Mouse (Mus musculus) ovary, postnatal 36 days (tissue): ENCODE measurements around the gene Zfp105.

Source experiments
- DNase-seq: peaks from one replicate; pipeline ENCODE4 v3.0.0; 2022; ENCODE audit warnings: low spot score, mixed read lengths

The Zfp105 gene

DNA sequence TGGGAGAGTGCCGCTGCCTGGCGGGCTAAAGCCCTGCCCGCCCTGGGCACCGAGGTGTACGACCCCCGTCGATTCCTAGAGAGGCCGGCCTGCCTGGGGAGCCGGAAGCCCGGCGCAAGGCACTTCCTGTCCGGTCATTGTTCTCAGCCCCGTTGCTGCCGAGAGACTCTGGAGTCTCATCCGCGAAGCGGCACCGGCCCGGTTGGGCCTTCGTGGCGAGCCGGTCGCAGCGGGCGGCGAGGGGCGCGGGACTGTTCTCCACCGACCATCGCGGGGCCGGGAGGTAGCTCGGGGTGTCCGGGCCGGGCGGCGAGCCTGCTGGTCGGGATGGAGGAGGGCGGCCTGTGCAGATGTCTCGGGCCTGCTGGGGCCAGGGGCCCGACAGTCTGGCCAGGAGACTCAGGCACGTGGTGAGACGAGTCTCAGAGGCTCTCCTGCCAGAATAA, at the start of gene Zfp105:
Zfp105 (plus strand) TSS at position 137 of the 446 bp plus-strand sequence.
- peak; percentile 79 for DNase-seq

DNA sequence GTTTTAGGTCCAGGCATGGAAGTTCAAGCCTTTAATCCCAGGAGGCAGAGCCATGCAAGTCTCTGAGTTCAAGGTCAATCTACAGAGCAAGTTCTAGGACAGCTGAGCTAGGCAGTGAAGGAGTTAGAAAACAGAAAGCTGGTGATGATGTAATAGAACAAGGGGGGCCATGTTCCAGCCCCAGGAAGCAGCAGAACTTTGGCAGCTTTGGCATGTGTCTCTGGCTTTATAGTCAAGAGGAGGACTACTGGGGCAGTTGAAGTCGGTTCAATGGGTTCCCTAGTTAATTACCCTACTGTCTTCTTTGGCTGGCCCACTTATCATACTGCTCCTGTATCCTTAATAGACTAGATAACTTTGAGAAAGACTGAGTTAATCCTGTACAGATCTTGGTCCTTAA, 48.2 kb upstream of the Zfp105 start:
- no peak for DNase-seq

DNA sequence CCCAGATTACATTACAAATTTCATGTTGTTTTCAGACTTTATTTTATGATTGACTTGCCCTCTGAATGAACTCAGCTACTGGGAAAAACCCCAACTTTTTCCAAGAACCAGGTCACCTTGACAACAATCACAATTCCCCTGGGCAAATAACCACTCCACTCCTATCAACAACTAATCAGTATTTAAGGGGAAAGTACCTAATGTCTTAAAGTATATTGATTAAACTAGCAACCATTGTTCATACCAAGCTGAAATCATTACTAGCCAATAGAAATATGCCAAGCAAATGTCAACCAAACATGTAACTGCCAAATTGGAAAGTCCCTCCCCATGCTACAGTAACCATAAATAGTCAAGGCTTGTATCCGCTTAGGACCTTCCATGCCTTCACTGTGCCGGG, 47.7 kb upstream of the Zfp105 start:
- DNase-seq = no peak

DNA sequence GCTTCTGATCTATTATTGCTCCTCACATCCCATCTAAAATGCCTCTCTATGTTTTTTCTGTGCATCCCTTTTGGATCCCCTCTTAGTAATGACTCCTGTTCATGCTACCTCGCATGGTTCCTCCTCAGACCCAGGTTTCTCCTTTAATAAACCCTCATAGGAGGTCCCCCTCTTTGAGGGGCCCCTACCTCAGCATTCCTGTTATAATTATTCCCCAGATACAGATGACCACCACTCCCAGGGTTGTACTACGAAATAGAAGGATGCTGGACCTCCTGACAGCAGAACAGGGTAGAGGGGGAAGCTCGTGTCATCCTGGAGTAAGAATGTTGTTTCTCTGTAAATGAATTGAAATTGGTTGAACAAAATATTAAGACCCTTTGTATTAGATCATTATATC, 37.5 kb upstream of the Zfp105 start, which contains the start of gene Zkscan7:
Zkscan7 (plus strand) TSS at position 301 of the 400 bp plus-strand sequence.
- no peak for DNase-seq

DNA sequence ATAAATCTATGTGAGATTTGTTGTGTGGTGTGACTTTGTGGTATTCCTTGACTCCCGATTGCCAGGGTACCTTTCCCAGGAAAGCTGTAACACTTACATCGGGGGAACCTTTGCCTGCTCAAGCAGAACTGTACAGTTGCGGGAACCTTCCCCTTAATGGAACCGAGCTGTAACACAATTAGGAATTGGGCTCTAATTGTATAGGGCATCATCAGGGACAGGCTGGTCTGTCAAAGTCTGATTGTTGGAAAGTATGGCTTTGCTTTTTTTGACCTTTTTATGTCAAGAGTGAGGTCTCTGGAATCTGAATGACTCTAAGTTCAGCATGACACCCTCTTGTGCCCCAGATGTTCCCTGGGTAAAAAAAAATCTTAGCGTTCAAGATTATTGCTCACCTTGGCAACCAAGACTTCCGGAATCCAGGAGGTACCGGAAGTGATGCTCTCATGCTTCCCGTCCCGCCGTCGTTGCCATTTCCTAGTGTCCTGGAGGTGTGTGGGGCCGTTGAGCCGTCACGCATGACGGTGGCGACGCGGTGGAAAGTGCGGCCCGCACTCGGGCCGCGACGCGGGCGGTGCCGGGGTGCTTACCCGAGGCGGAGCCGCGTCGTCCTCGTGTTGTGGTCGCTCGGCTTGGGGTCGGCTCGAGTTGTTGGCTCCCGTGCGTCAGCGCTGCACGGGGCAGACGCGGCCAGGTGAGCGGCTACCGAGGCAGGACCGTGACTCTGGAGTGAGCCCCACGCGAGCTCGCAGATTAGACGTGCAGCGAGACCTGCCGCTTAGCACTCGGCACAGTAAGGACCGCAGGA, 36.3 kb upstream of the Zfp105 start:
- peak; percentile 51 for DNase-seq

DNA sequence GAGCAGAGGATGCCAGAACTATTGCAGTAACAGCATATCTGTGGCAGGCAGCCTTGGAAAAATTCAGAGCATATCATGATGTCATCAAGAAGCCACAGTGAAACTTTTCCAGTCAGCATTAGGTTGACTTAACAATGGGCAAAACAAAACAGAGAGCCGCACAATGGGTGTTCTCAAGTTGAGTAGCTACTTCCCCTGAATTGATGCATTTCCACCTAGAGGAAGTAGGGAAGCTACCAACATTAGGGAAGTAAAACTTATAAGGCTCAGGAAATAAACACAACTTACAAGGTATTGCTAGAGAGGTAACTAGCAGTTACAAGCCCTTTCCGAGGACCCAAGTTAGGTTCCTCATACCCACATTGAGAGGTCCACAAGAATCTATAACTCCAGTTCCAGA, 21.8 kb upstream of the Zfp105 start:
- no peak for DNase-seq

DNA sequence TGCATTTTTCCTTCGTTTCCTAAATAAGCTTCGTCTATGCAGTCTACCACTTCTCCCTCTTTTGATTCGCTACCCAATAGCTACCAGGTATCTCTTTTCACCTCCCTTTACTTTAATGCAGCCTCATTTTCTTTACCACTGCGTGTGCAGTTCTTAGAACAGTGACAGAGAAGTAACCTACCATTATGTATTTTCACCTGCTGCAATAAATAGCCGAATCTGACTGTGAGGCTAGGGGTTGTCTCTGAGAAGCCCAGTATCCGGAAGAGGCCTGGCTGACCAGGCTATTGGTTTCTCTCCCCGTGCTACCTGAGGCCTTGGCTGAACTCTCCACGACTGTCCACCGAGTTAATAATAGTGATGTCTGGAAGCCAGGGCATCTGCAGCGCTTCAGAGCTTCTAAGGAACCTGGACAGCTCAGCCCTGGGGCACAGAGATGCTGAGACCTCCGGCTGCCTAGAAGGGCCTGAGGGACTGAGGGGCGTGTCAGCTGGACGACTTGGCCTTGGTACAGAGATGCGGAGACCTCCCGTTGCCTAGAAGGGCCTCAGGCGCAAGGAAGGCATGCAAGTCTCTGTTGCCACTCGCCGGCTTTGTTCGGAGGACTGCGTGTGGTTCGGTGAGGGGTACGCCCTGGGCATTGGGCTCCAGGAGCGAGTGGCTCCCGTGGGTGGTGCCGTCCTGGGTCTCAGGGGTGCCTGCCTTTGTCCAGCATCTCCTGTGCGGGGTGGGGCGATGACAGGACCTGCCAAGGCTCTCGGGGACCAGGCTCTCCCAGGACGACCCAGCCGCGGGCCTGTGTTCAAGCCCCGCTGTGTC, 19.9 kb upstream of the Zfp105 start:
- peak; percentile 73 for DNase-seq

DNA sequence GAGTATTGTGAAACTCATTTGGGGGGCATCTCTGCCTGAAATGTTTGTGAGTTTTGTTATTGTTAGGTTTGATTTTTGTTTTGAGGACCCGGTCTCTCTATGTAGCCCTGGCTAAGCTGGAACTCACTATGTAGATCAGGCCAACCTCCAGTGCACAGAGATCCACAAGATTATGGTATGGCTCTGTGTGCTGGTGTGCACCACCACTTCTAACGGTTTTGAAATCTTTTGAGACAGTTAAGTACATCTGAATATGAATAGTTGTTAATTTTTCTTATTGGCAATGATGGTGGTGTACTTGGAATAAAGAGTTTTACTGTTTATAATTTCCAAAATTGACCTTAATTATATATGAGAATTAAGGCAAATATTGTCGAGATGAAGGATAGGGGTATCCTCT, 436 bp upstream of the Zfp105 start:
- DNase-seq = no peak

DNA sequence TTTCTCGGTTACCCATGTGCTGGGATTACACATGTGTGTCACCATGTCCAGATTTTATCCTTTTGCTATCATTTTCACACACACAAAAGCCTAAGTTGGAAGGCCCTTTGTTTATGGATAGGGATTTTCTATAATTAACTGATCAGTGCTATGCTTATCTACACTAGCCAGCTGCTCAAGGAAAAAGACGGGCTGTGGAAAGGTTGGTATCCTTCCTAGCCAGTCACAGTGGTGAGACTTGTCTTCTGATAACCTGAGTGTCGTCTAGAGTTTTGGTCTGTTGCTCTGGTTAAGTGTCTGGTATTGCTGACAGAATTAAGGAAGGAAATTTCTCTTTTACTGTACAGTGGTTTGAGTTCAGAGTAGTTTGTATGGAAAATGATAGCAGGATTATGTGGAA, 6.0 kb downstream of the Zfp105 start:
- DNase-seq = no peak

DNA sequence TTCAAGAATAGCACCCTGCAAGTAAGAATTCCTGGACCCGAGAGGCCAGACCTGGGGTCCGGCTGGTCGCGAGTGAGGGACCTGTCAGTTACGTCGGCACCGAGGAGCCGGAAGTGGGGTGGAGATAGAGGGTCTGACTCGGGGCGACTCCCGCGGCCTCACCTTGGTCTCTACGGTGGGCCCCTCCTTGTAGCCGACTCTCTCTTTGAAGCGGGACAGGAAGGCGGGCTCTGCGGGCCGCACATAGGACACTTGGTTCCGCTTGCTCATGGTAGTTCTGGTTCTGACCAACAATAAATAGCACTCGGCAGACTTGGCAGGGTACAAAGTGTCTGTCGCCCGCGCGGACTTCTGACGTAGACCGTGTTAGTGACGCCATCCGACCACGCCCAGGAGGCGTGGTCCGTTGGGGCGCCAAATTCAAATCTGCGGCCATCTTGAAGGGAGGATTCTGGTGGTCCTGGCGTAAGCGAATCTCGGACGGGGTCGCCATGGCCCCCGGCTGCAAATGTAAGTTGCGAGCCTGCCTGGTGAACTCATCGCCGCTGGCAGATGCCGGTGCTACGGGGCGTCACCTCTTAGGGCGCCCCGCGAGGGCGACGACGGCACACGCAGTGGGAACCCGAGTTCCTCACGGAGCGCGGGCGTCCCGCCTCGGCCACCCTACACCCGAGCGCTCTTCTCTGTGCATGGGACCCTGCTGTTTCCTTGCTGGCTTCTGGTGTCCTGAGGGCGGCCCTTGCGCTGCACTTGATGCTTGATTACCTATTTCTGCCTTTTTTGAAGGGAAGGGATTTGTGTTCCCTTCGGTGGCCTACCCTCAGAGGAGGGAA, 28.0 kb downstream of the Zfp105 start, which contains the start of the genes 1110059G10Rik and Kif15:
1110059G10Rik (minus strand) TSS at position 358 of the 833 bp plus-strand sequence.
Kif15 (plus strand) TSS at position 404 of the 833 bp plus-strand sequence.
- peak; percentile 90 for DNase-seq
